8 mouse cellular contexts compared by ENCODE assay signal in genomic region chr9:83663981-83664897, GRCm38 (mm10).
A peak's percentile ranks its signal among the peaks of the same experiment; 100 is the strongest.
DNase-seq lines count a peak whose midpoint lies in the region; ATAC-seq and TF ChIP-seq lines count a peak whose summit lies in the region.

No protein-coding gene starts in this region.

- ATAC-seq in hindbrain, embryonic 11.5 days (ENCODE audit: low FRiP score): peak; percentile 69; the same call in 1 of the 2 replicates
- ATAC-seq in stomach, postnatal 0 days (ENCODE audit: low FRiP score, low TSS enrichment): no peak

- peak overlapping the region; percentile 26 for H3K4me2 ChIP-seq in hindbrain, embryonic 11.5 days (replicated peaks; ENCODE audit: low read depth, low read length)
- peak overlapping the region; percentile 54 for H3K4me2 ChIP-seq in stomach, postnatal 0 days (replicated peaks; ENCODE audit: low read depth)

- H3K27ac ChIP-seq in layer of hippocampus, adult 2 months: peak overlapping the region; percentile 62
- H3K27ac ChIP-seq in hindbrain, embryonic 11.5 days (ENCODE audit: low read depth, low read length): peak overlapping the region; percentile 53
- H3K27ac ChIP-seq in stomach, postnatal 0 days (replicated peaks): no peak overlapping the region

- H3K4me3 ChIP-seq in layer of hippocampus, adult 2 months: peak overlapping the region; percentile 40
- peak overlapping the region; percentile 29 for H3K4me3 ChIP-seq in hindbrain, embryonic 11.5 days (ENCODE audit: low read depth, low read length)
- peak overlapping the region; percentile 36 for H3K4me3 ChIP-seq in stomach, postnatal 0 days (ENCODE audit: low read depth, low read length)

- no peaks in the 10 kb centered on the region for H3K9me3 ChIP-seq in hindbrain, embryonic 11.5 days (ENCODE audit: control insufficient read depth, low read length)
- no peaks in the 10 kb centered on the region for H3K9me3 ChIP-seq in stomach, postnatal 0 days (ENCODE audit: control insufficient read depth, low read length)

- peak overlapping the region; percentile 45; the same call in 1 of the 2 replicates for H3K9ac ChIP-seq in hindbrain, embryonic 11.5 days (ENCODE audit: low read depth, low read length)
- H3K9ac ChIP-seq in stomach, postnatal 0 days (ENCODE audit: low read length): no peak overlapping the region

- no peaks in the 10 kb centered on the region for H3K27me3 ChIP-seq in hindbrain, embryonic 11.5 days (ENCODE audit: control insufficient read depth, insufficient read depth, low read length)
- H3K27me3 ChIP-seq in stomach, postnatal 0 days (ENCODE audit: control insufficient read depth, insufficient read depth, low read length): no peaks in the 10 kb centered on the region

- H3K4me1 ChIP-seq in hindbrain, embryonic 11.5 days (replicated peaks; ENCODE audit: control insufficient read depth, insufficient read depth, low read length): no peaks in the 10 kb centered on the region
- no peaks in the 10 kb centered on the region for H3K4me1 ChIP-seq in stomach, postnatal 0 days (replicated peaks; ENCODE audit: control insufficient read depth, insufficient read depth)

- TF ChIP-seq CTCF in layer of hippocampus, adult 2 months (conservative IDR thresholded peaks at IDR 0.05): no peak
- TF ChIP-seq CTCF in stomach, postnatal 0 days (IDR thresholded peaks at IDR 0.05; ENCODE audit: low read depth): no peak

- WGBS in hindbrain, embryonic 11.5 days: 26% methylated on average over 24 of the region's 33 CpGs
- WGBS in stomach, postnatal 0 days: 13% methylated on average over 24 of the region's 33 CpGs

- no peak for DNase-seq in layer of hippocampus, adult 2 months (ENCODE audit: low spot score in 2 of 2)
- no peak for DNase-seq in layer of hippocampus, adult 11-12 months (ENCODE audit: low spot score)
- DNase-seq in embryo, embryonic 9.5 days (ENCODE audit: extremely low spot score): peak; percentile 39
- DNase-seq in hindbrain, embryonic 11.5 days (ENCODE audit: low spot score): peak; percentile 65
- peak; percentile 18 for DNase-seq in lung, postnatal 10 days
- DNase-seq in stomach, postnatal 0 days (ENCODE audit: low spot score): peak; percentile 18
- DNase-seq in thymus, postnatal 0 days (ENCODE audit: low spot score): no peak
- no peak for DNase-seq in thymus, postnatal 25 days

- H3K36me3 ChIP-seq in hindbrain, embryonic 11.5 days (ENCODE audit: control insufficient read depth, insufficient read depth, low read length): no peaks in the 10 kb centered on the region
- H3K36me3 ChIP-seq in stomach, postnatal 0 days (ENCODE audit: control insufficient read depth, insufficient read depth, low read length): no peaks in the 10 kb centered on the region

- TF ChIP-seq EP300 in stomach, postnatal 0 days (optimal IDR thresholded peaks at IDR 0.05): no peak

Comparison
In these comparisons a context has a peak if more than half of its experiments do, and no peak if none do; other contexts are left out.
1. DNase-seq: peak in embryo, embryonic 9.5 days (single experiment), hindbrain, embryonic 11.5 days (single experiment), lung, postnatal 10 days (single experiment) and stomach, postnatal 0 days (single experiment); none in layer of hippocampus, adult 2 months (0 of 2), layer of hippocampus, adult 11-12 months (single experiment), thymus, postnatal 0 days (single experiment) and thymus, postnatal 25 days (single experiment).
2. Peak in every context shown above with its lines, with median percentiles within 50 percentile points of each other: H3K4me3 ChIP-seq.